Mouse (Mus musculus): Measurements from ENCODE around the gene Eif4g3.

The Eif4g3 gene

GRCm38 (mm10) chr4:138063372-138064265 is 70.8 kb downstream of the Eif4g3 start:
- no peak for DNase-seq (ENCODE audit: low spot score)

GRCm38 (mm10) chr4:138064882-138065592 is 72.2 kb downstream of the Eif4g3 start:
- DNase-seq (ENCODE audit: low spot score), result no peak

GRCm38 (mm10) chr4:138065593-138066169 is 72.9 kb downstream of the Eif4g3 start:
- DNase-seq (ENCODE audit: low spot score), result no peak

GRCm38 (mm10) chr4:138066421-138066820 is 73.6 kb downstream of the Eif4g3 start:
- DNase-seq (ENCODE audit: low spot score), result no peak

GRCm38 (mm10) chr4:138067858-138068257 is 75.0 kb downstream of the Eif4g3 start:
- no peak for DNase-seq (ENCODE audit: low spot score)

- DNase-seq (ENCODE audit: low spot score), result no peak
Measured at GRCm38 (mm10) chr4:138068598-138068997, 75.8 kb downstream of the Eif4g3 start.

- DNase-seq (ENCODE audit: low spot score), result no peak
Measured at GRCm38 (mm10) chr4:138069371-138069770, 76.5 kb downstream of the Eif4g3 start.

GRCm38 (mm10) chr4:138071497-138071896 is 78.7 kb downstream of the Eif4g3 start:
- no peak for DNase-seq (ENCODE audit: low spot score)

GRCm38 (mm10) chr4:138073086-138073485 is 80.3 kb downstream of the Eif4g3 start:
- no peak for DNase-seq (ENCODE audit: low spot score)

- DNase-seq (ENCODE audit: low spot score), result no peak
Measured at GRCm38 (mm10) chr4:138073531-138073930, 80.7 kb downstream of the Eif4g3 start.

- no peak for DNase-seq (ENCODE audit: low spot score)
Measured at GRCm38 (mm10) chr4:138074896-138075584, 82.2 kb downstream of the Eif4g3 start.

- DNase-seq (ENCODE audit: low spot score), result no peak
Measured at GRCm38 (mm10) chr4:138077663-138078295, 85.0 kb downstream of the Eif4g3 start.

GRCm38 (mm10) chr4:138079234-138079633 is 86.4 kb downstream of the Eif4g3 start:
- DNase-seq (ENCODE audit: low spot score), result no peak

- no peak for DNase-seq (ENCODE audit: low spot score)
Measured at GRCm38 (mm10) chr4:138082466-138082865, 89.6 kb downstream of the Eif4g3 start.

GRCm38 (mm10) chr4:138084103-138084502 is 91.3 kb downstream of the Eif4g3 start:
- no peak for DNase-seq (ENCODE audit: low spot score)

- DNase-seq (ENCODE audit: low spot score), result no peak
Measured at GRCm38 (mm10) chr4:138084851-138085573, 92.2 kb downstream of the Eif4g3 start.

- no peak for DNase-seq (ENCODE audit: low spot score)
Measured at GRCm38 (mm10) chr4:138086949-138087348, 94.1 kb downstream of the Eif4g3 start.

- no peak for DNase-seq (ENCODE audit: low spot score)
Measured at GRCm38 (mm10) chr4:138089512-138089911, 96.7 kb downstream of the Eif4g3 start.

GRCm38 (mm10) chr4:138091562-138092194 is 98.9 kb downstream of the Eif4g3 start:
- no peak for DNase-seq (ENCODE audit: low spot score)

GRCm38 (mm10) chr4:138100456-138100855 is 107.6 kb downstream of the Eif4g3 start:
- DNase-seq (ENCODE audit: low spot score), result no peak

- DNase-seq (ENCODE audit: low spot score), result no peak
Measured at GRCm38 (mm10) chr4:138101795-138102194, 109.0 kb downstream of the Eif4g3 start.

Measured in retina, embryonic 14.5 days (tissue).